Mouse (Mus musculus): ENCODE results near the gene Metrn. TPM values are rescaled to one million over a fixed set of nuclear protein-coding genes. Genes with fewer than 3 reads are reported as not detected.
A peak's percentile ranks its signal among the peaks of the same experiment; 100 is the strongest.

The Metrn gene
- total RNA-seq, 2 experiments from 2014 or later = 51.5 to 57.4 TPM

- DNase-seq = no peak
These were observed 21.4 kb downstream of the Metrn start for GRCm38 (mm10) chr17:25775318-25776062.

- peak; percentile 98 for DNase-seq
These were observed 23.3 kb downstream of the Metrn start, which contains the start of gene Narfl for GRCm38 (mm10) chr17:25773549-25774120. Gene Narfl (plus strand): TSS chr17:25773776.

- no peak for DNase-seq
These were observed 27.6 kb downstream of the Metrn start for GRCm38 (mm10) chr17:25769331-25769730.

GRCm38 (mm10) chr17:25765886-25766285 is 31.1 kb downstream of the Metrn start:
- no peak for DNase-seq

- DNase-seq = no peak
These were observed 34.3 kb downstream of the Metrn start for GRCm38 (mm10) chr17:25762591-25762990.

- no peak for DNase-seq
These were observed 35.4 kb downstream of the Metrn start for GRCm38 (mm10) chr17:25761561-25761970.

- no peak for DNase-seq
These were observed 36.8 kb downstream of the Metrn start for GRCm38 (mm10) chr17:25760148-25760547.

GRCm38 (mm10) chr17:25757691-25758090 is 39.2 kb downstream of the Metrn start:
- DNase-seq = no peak

GRCm38 (mm10) chr17:25756378-25757242 is 40.3 kb downstream of the Metrn start:
- no peak for DNase-seq

- no peak for DNase-seq
These were observed 41.1 kb downstream of the Metrn start for GRCm38 (mm10) chr17:25755627-25756377.

- no peak for DNase-seq
These were observed 41.9 kb downstream of the Metrn start for GRCm38 (mm10) chr17:25755086-25755485.

GRCm38 (mm10) chr17:25754241-25754640 is 42.7 kb downstream of the Metrn start, which contains the start of gene Msln:
Gene Msln (minus strand): TSS chr17:25754378.
- no peak for DNase-seq

GRCm38 (mm10) chr17:25751446-25751845 is 45.5 kb downstream of the Metrn start:
- peak; percentile 70 for DNase-seq

- DNase-seq = no peak
These were observed 47.6 kb downstream of the Metrn start for GRCm38 (mm10) chr17:25749314-25749713.

- no peak for DNase-seq
These were observed 48.7 kb downstream of the Metrn start for GRCm38 (mm10) chr17:25748238-25748637.

GRCm38 (mm10) chr17:25744311-25744710 is 52.6 kb downstream of the Metrn start:
- no peak for DNase-seq

GRCm38 (mm10) chr17:25743831-25744230 is 53.1 kb downstream of the Metrn start:
- DNase-seq = no peak

Small RNA genes lying within 50 kb of the gene (microRNA-seq; reads per million reads assigned to microRNA genes)
- 0 reads per million in 2 experiments for gene Gm25083
- 0.95 to 1.3 reads per million in 2 experiments for gene Mir3082
- gene Mir6966 = 0 to 0.32 reads per million in 2 experiments

Other genes with a start within 250 kb of the Metrn start
- 10 to 100 TPM; 15.2 to 20.2 TPM for gene Sox8, start 226.4 kb downstream of the Metrn start, total RNA-seq (2021)
- 10 to 100 TPM; 11.5 to 14.5 TPM for gene Lmf1, start 218.1 kb downstream of the Metrn start, total RNA-seq (2021)
- not detected for gene Gng13, start 80.0 kb downstream of the Metrn start, total RNA-seq (2021)
- 1 to 10 TPM; 3.2 to 4.3 TPM for gene Chtf18, start 69.7 kb downstream of the Metrn start, total RNA-seq (2021)
- 1 to 10 TPM; 3.8 to 5.6 TPM for gene Rpusd1, start 69.5 kb downstream of the Metrn start, total RNA-seq (2021)
- not detected for gene Mslnl, start 61.1 kb downstream of the Metrn start, total RNA-seq (2021)
- gene Msln, start 42.8 kb downstream of the Metrn start, total RNA-seq (2021) = under 1 TPM; 0.65 to 0.80 TPM
- 10 to 100 TPM; 24.3 to 28.4 TPM for gene Narfl, start 23.4 kb downstream of the Metrn start, total RNA-seq (2021)
- gene Haghl, start 11.5 kb downstream of the Metrn start, total RNA-seq (2021) = 10 to 100 TPM; 16.8 to 22.2 TPM
- gene Ccdc78, start 10.6 kb downstream of the Metrn start, total RNA-seq (2021) = not detected
- gene Fam173a, start 4.2 kb downstream of the Metrn start, total RNA-seq (2021) = 10 to 100 TPM; 38.3 to 39.4 TPM
- not detected for gene AC134908.4, start 1.5 kb downstream of the Metrn start, total RNA-seq (2021)
- 1 to 10 TPM; 2.1 to 2.3 TPM for gene Fbxl16, start 11.9 kb upstream of the Metrn start, total RNA-seq (2021)
- gene Wdr24, start 26.5 kb upstream of the Metrn start, total RNA-seq (2021) = 10 to 100 TPM in 1 of 2 experiments, 1 to 10 TPM in 1; 10.0 to 10.8 TPM
- gene Jmjd8, start 31.7 kb upstream of the Metrn start, total RNA-seq (2021) = 10 to 100 TPM; 22.1 to 25.8 TPM
- gene Stub1, start 36.3 kb upstream of the Metrn start, total RNA-seq (2021) = 10 to 100 TPM; 95.7 to 99.9 TPM
- 10 to 100 TPM in 1 of 2 experiments, 1 to 10 TPM in 1; 9.8 to 10.9 TPM for gene Rhbdl1, start 40.2 kb upstream of the Metrn start, total RNA-seq (2021)
- 1 to 10 TPM; 5.8 to 7.3 TPM for gene Gm20683, start 44.6 kb upstream of the Metrn start, total RNA-seq (2021)
- gene Rhot2, start 47.7 kb upstream of the Metrn start, total RNA-seq (2021) = 10 to 100 TPM; 36.8 TPM
- gene Wdr90, start 64.4 kb upstream of the Metrn start, total RNA-seq (2021) = 1 to 10 TPM; 3.3 to 5.2 TPM
- gene Mcrip2, start 71.6 kb upstream of the Metrn start, total RNA-seq (2021) = 10 to 100 TPM; 57.9 to 61.8 TPM
- gene Mettl26, start 77.9 kb upstream of the Metrn start, total RNA-seq (2021) = 10 to 100 TPM; 20.7 to 23.1 TPM
- gene Wfikkn1, start 83.7 kb upstream of the Metrn start, total RNA-seq (2021) = 1 to 10 TPM in 1 of 2 experiments, under 1 TPM in 1; 0.78 to 1.1 TPM
- gene Rab40c, start 122.6 kb upstream of the Metrn start, total RNA-seq (2021) = 10 to 100 TPM in 1 of 2 experiments, 1 to 10 TPM in 1; 9.3 to 12.6 TPM
- gene Pigq, start 147.8 kb upstream of the Metrn start, total RNA-seq (2021) = 10 to 100 TPM; 38.4 to 39.1 TPM
- not detected for gene Nhlrc4, start 147.8 kb upstream of the Metrn start, total RNA-seq (2021)
- not detected for gene A930017K11Rik, start 155.4 kb upstream of the Metrn start, total RNA-seq (2021)
- gene Capn15, start 188.7 kb upstream of the Metrn start, total RNA-seq (2021) = 1 to 10 TPM; 6.7 to 8.6 TPM